Mouse (Mus musculus) lung, postnatal 0 days (tissue): Measurements from ENCODE around the gene Scap.

Experiments used
- CTCF ChIP-seq: IDR thresholded peaks from 2 replicates; pipeline ENCODE4 v1.5.1; 2016; ENCODE audit warnings: antibody characterized with exemption, mild to moderate bottlenecking
- EP300 ChIP-seq: IDR thresholded peaks from 2 replicates; pipeline ENCODE4 v1.6.1; 2016; ENCODE audit warnings: antibody characterized with exemption, mild to moderate bottlenecking, control low read depth

- no peak for TF ChIP-seq CTCF
- no peak for TF ChIP-seq EP300
These were observed 48.9 kb upstream of the Scap start for GRCm38 (mm10) chr9:110284075-110284697.
